Mouse (Mus musculus): ENCODE data around the gene Adora1. TPM values are rescaled to one million over a fixed set of nuclear protein-coding genes. Genes with fewer than 3 reads are reported as not detected.

The Adora1 gene
- total RNA-seq, 4 experiments from 2014 or later = 190 to 216 (median 202) TPM

- DNase-seq (ENCODE audit: low spot score in 2 of 2) = no peak
Observed at GRCm38 (mm10) chr1:134240701-134241100, 5.5 kb upstream of the Adora1 start.

GRCm38 (mm10) chr1:134237438-134237837 lies 2.2 kb upstream of the Adora1 start:
- no peak for DNase-seq (ENCODE audit: low spot score in 2 of 2)

DNA sequence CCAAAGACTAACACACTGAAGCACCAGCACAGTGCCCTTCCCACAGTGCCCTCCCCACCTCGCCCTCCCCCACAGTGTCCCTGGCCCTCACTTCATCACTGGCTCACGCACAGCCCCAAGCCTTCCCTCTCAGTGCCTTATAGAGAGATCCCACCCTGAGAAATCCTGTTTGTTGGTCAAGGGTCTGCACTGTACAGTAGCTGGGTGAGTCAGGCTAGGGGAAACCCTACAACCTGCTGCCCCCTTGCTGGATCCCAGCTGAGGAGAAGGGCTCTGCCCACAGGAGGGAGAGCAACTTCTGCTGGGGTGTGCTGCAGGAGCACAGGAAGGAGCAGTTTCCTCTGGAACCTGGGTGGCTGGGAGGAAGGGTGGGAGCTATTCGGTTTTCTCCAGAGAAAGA lies 911 bp upstream of the Adora1 start:
- DNase-seq (ENCODE audit: low spot score in 2 of 2) = no peak

DNA sequence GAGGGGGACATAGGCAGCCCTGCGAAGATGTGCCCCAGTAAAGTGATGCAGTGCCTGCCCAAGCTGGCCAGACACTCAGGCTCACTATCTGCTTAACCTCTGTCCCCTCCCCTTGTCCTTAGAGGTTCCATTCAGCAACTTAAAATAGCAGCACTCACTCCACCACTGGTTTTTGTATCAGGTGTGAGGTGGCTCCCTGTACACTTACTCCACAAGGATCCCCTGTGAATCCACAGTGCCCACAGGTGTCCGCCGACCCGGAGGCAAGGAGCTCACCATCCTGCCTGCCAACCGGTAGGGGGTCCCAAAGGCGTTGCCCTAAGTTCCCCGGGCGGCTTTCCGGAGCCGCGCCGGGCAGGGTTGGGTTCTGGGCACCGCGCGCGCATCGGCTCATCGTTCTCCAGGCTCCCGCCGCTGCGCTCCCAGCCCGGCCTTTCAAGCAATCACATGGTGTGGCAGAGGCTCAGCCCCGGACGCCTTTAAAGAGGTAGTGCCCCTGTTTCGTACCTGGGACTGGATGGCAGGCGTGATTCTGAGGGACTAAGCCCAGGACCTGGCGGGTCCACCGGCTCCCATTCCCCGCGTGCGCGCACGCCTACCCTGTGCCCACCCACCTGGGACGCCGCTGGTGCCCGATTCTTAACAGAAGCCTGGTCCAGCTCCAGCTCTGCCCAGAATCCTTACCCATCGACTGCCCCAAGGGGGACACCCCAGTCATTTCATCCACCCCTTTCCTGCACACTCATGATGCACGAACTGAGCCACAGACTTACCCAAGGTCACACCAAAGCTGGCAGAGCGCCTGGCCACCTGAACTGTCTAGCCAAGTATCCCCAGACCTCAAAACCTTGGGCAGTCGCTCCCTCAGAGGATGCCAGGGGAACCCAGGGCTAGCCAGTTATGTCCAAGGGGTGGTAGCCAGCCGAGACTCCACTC lies 508 bp downstream of the Adora1 start:
- DNase-seq (ENCODE audit: low spot score in 2 of 2) = peak; percentile 69 to 72

- DNase-seq (ENCODE audit: low spot score in 2 of 2) = peak in 1 of 2 experiments; percentile 21
Observed at GRCm38 (mm10) chr1:134233681-134234454, 1.4 kb downstream of the Adora1 start.

GRCm38 (mm10) chr1:134232778-134233531 lies 2.3 kb downstream of the Adora1 start:
- peak; percentile 80 to 83 for DNase-seq (ENCODE audit: low spot score in 2 of 2)

DNA sequence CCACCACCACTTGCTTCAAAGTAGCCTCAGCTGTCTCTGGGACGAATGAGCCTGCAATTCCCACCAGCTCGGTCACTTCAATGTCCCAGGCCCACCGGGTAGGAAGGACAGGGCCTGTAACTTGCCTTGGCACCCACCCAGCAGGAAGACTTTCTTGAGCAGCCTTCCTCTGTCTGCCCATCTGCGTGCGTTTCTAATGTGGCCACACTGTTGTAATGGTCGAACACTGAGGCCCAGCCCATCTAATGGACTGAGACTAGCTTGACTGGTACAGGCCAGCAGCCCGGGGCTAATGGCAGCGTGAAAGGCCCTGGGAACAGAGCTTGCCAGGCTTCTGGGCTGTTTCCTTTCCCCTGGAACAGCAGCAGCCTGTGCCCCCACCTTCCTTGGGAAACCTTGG lies 2.9 kb downstream of the Adora1 start:
- peak in 1 of 2 experiments; percentile 18 for DNase-seq (ENCODE audit: low spot score in 2 of 2)

DNA sequence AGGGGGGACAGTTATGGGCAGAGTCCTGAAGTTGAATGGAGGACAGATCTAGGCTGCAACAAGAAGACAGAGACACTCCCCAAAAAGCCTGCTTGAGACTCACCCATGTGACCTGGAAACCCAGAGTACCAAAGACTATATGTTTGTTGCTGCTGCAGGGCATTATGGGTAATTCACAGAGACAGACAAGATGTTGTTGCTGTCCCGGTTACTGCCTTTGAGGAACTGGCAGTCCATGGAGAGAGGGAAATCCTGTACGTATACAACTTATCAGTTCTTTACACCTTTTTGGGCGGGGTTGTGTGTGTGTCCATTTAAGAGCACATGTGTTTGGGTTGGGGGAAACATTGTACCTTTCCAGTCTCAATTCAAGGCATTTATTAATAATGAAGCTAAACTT lies 3.5 kb downstream of the Adora1 start:
- no peak for DNase-seq (ENCODE audit: low spot score in 2 of 2)

- no peak for DNase-seq (ENCODE audit: low spot score in 2 of 2)
Observed at GRCm38 (mm10) chr1:134231270-134231669, 4.0 kb downstream of the Adora1 start.

- DNase-seq (ENCODE audit: low spot score in 2 of 2) = no peak
Observed at GRCm38 (mm10) chr1:134230638-134231228, 4.5 kb downstream of the Adora1 start.

DNA sequence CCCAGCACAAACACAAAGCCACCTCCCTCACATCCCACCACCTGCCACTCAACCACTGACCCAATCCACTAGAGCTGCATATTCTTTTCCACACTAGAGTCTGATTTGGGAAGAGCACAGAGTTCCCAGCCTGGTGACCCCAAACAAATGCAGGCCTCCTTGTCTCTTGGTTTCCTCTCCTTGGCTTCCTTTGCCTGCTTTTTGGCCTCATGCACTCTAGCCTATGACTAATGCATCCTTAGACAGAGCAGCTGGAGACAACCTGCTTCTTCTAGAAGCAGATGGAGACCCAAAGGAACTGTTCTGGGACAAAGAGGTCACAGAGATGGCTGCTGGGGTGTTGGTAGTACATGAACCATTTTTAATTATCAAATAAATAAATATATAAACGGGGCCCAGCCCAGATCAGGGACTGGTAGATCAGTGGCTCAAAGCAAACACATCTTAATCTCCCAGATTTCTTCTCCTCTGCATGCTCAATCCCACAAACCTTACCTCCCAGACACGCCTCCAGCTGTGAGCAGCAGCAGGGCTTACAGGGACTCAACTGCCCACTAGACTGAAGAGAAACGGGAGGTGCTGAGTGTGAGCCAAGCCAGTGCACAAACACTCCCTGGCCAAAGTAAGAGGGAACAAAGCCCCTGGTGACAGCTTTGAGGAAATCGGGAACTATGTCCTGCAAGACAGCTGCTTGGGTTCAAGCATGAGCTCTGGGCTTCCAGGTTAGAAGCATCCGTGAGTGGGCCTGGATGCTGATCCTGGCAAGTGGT lies 5.2 kb downstream of the Adora1 start:
- DNase-seq (ENCODE audit: low spot score in 2 of 2) = no peak

DNA sequence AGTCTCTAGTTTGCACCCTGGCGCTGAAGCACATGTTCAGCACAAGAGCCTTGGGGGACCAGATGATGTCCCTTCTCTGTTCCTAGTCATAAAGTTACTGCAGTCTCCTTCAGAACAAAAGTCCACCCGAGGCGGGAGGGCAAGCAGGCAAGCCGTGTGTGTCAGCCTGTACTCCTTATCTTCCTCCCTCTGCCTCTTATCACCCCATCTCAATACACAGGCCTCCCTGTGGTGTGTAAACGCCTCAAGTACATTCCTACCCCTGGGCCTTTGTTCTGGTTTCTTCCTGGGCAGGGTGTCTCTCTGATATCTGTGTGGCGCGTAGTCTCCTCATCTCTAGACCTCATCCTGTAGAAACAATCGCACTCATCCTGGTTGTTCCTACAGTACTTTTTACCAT lies 8.5 kb downstream of the Adora1 start:
- DNase-seq (ENCODE audit: low spot score in 2 of 2) = no peak

GRCm38 (mm10) chr1:134225375-134225774 lies 9.9 kb downstream of the Adora1 start:
- DNase-seq (ENCODE audit: low spot score in 2 of 2) = no peak

GRCm38 (mm10) chr1:134224649-134225227 lies 10.5 kb downstream of the Adora1 start:
- no peak for DNase-seq (ENCODE audit: low spot score in 2 of 2)

GRCm38 (mm10) chr1:134222122-134223055 lies 12.8 kb downstream of the Adora1 start:
- no peak for DNase-seq (ENCODE audit: low spot score in 2 of 2)

DNA sequence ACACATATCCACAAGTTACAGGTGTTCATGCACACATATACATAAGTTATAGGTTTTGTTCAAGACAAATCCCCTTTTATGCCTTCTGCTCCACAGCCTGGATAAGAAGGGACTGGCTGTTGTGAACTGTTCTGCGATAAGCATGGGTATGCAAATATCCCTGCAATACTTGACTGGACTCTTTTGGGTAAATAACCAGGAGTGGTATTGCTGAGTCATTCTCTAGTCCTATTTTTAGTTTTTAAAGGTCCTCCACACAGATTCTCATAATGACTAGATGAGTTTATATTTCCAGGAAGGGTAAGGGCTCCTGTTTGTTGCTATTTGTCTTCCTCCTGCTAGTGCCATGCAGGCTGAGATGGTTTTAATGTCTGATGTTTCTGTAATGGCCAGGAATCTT lies 14.1 kb downstream of the Adora1 start:
- DNase-seq (ENCODE audit: low spot score in 2 of 2) = no peak

DNA sequence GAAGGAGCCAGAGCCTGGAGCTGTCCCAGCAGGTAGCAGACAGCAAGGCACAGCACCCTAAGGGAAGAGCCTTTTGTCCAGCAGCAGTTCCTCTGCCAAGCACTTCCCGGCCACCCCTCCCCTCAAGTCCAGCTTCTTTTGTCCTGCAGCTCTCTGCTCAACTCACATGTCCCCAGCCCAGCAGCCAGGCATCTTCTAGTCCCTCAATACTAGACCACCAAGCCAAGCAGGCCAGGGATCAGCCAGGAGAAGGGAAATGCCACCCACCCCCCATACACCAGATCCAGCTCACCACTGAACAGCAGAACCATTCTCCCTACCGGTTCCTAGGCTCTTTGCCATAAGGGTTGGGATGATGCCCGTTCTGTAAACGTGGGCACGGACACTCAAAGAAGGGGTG lies 15.6 kb downstream of the Adora1 start:
- no peak for DNase-seq (ENCODE audit: low spot score in 2 of 2)

- DNase-seq (ENCODE audit: low spot score in 2 of 2) = no peak
Observed at GRCm38 (mm10) chr1:134217942-134218341, 17.3 kb downstream of the Adora1 start.

GRCm38 (mm10) chr1:134217028-134217481 lies 18.2 kb downstream of the Adora1 start:
- DNase-seq (ENCODE audit: low spot score in 2 of 2) = no peak

Measured in layer of hippocampus, adult 8-10 months (tissue).